Mouse (Mus musculus) embryonic facial prominence, embryonic 11.5 days (tissue): ENCODE data around the gene Usp37. TPM values are rescaled to one million over a fixed set of nuclear protein-coding genes. Genes with fewer than 3 reads are reported as not detected.
"Not testable (repeated sequence)": the region's sequence is repeated elsewhere in the genome, so short reads cannot be mapped to it uniquely, and the experiment has no call there.

Experiments used
- ATAC-seq: fragments of 200-750 bp; cut with Nextera tagmentation; replicated peaks from 2 replicates; pipeline ENCODE4 v1.8.0; 2017; ENCODE audit warnings: low read depth; ENCODE audit not compliant: insufficient number of reproducible peaks, low FRiP score, low TSS enrichment
- DNase-seq: peaks from one replicate; pipeline ENCODE4 v3.0.0-alpha.2; 2015; ENCODE audit warnings: low spot score
- H3K27ac ChIP-seq: fragments of 300-500 bp; sonication (generic); replicated peaks from 2 replicates; pipeline ENCODE4 v1.5.1; 2014; ENCODE audit warnings: mild to moderate bottlenecking, low read depth, low read length, control low read depth
- H3K27me3 ChIP-seq: fragments of 300-500 bp; sonication (generic); 2 replicates; pipeline ENCODE4 v1.6.1; 2014; ENCODE audit warnings: mild to moderate bottlenecking, low read length, moderate library complexity, mixed read lengths; ENCODE audit not compliant: control insufficient read depth, insufficient read depth
- H3K36me3 ChIP-seq: fragments of 300-500 bp; sonication (generic); replicated peaks from 2 replicates; pipeline ENCODE4 v1.6.1; 2014; ENCODE audit warnings: low read depth, mild to moderate bottlenecking, low read length, moderate library complexity, mixed read lengths; ENCODE audit not compliant: control insufficient read depth, insufficient read depth
- H3K4me1 ChIP-seq: fragments of 300-500 bp; sonication (generic); 2 replicates; pipeline ENCODE4 v1.6.1; 2014; ENCODE audit warnings: low read length, mixed read lengths; ENCODE audit not compliant: control insufficient read depth, insufficient read depth
- H3K4me2 ChIP-seq: fragments of 300-500 bp; sonication (generic); 2 replicates; pipeline ENCODE4 v1.6.1; 2014; ENCODE audit warnings: low read depth, mild to moderate bottlenecking, control low read depth, low read length, moderate library complexity
- H3K4me3 ChIP-seq: fragments of 300-500 bp; sonication (generic); 2 replicates; pipeline ENCODE4 v1.5.1; 2014; ENCODE audit warnings: low read depth, low read length, control low read depth
- H3K9ac ChIP-seq: fragments of 300-500 bp; sonication (generic); replicated peaks from 2 replicates; pipeline ENCODE4 v1.6.1; 2014; ENCODE audit warnings: mild to moderate bottlenecking, control low read depth, low read length
- H3K9me3 ChIP-seq: fragments of 300-500 bp; sonication (generic); replicated peaks from 2 replicates; pipeline ENCODE4 v1.6.1; 2016; ENCODE audit warnings: mild to moderate bottlenecking, low read length, inconsistent platforms, mixed read lengths; ENCODE audit not compliant: control insufficient read depth
- WGBS: fragments of 180-500 bp; shearing (Covaris S2); extraction: QIAGEN DNeasy Blood & Tissue Kit; methylation state at CpG from one replicate; pipeline ENCODE4 v1.1.7; 2014; 5-methylcytosine and 5-hydroxymethylcytosine counted together
- polyA plus RNA-seq: library from polyadenylated mRNA; unstranded; fragments of >200 nt; fragmentation: Nextera tagmentation; extraction: Ambion mirVana; gene quantifications from 2 replicates; pipeline ENCODE4 v1.2.1, GENCODE M21; 2014

Usp37 gene
- polyA plus RNA-seq, 1 experiment from 2014 or later: 46.5 TPM

- H3K9me3 ChIP-seq: no peaks in the 10 kb centered on the region
- H3K9ac ChIP-seq: no peak overlapping the region
- 86% methylated on average over 5 of the region's 5 CpGs for WGBS
- H3K4me3 ChIP-seq: no peak overlapping the region
- DNase-seq (no peak), ATAC-seq (no peak)
- H3K27me3 ChIP-seq: no peaks in the 10 kb centered on the region
- no peak overlapping the region for H3K4me2 ChIP-seq
- no peaks in the 10 kb centered on the region for H3K4me1 ChIP-seq
- no peaks in the 10 kb centered on the region for H3K36me3 ChIP-seq
- H3K27ac ChIP-seq: no peak overlapping the region
Measured at GRCm38 (mm10) chr1:74559061-74559460, 15.0 kb upstream of the Usp37 start.

- Histone ChIP-seq H3K9ac (no peak within 1 kb of the TSS), H3K4me2 (no peak within 1 kb of the TSS; the same call in 1 of the 2 replicates), H3K36me3 (no peaks in the 10 kb centered on the region), H3K27me3 (no peaks in the 10 kb centered on the region), H3K9me3 (no peaks in the 10 kb centered on the region), H3K4me3 (no peak within 1 kb of the TSS), H3K4me1 (0 out of 2 replicates have a peak, but pooled peaks cover 3% of the 10 kb centered on the region), H3K27ac (no peak within 1 kb of the TSS)
- 5% methylated on average over 6 of the region's 6 CpGs for WGBS
- DNase-seq (peak; percentile 41), ATAC-seq (no peak)
Measured at GRCm38 (mm10) chr1:74542451-74542961, 1.6 kb downstream of the Usp37 start, which contains the start of gene Plcd4. Gene Plcd4 (plus strand): TSS chr1:74542888.

DNA sequence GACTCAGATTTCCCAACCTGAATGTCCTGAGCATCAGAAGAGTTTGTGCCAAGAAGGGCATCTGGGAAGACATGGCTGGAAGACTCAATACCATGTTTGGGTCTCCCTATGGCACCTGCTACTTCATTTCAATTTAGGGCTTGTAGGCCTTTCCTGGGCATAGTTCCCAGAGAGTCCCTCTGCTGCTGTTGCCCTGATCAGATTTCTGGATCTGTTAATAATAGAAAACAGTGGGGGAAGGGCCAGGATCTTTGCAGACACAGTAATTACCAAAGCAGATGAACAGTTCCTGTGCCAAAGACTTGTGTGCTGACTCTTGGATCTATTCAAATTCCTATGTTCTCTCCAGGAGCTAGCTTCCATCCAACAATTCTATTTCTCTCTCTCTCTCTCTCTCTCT is 5.4 kb downstream of the Usp37 start:
- H3K4me3 ChIP-seq: no peak overlapping the region
- no peaks in the 10 kb centered on the region for H3K9me3 ChIP-seq
- H3K4me1 ChIP-seq: 0 out of 2 replicates have a peak, but pooled peaks cover 3% of the 10 kb centered on the region
- H3K4me2 ChIP-seq: no peak overlapping the region
- DNase-seq (no peak), ATAC-seq (no peak)
- H3K27me3 ChIP-seq: no peaks in the 10 kb centered on the region
- no peak overlapping the region for H3K9ac ChIP-seq
- no peak overlapping the region for H3K27ac ChIP-seq
- no peaks in the 10 kb centered on the region for H3K36me3 ChIP-seq

DNA sequence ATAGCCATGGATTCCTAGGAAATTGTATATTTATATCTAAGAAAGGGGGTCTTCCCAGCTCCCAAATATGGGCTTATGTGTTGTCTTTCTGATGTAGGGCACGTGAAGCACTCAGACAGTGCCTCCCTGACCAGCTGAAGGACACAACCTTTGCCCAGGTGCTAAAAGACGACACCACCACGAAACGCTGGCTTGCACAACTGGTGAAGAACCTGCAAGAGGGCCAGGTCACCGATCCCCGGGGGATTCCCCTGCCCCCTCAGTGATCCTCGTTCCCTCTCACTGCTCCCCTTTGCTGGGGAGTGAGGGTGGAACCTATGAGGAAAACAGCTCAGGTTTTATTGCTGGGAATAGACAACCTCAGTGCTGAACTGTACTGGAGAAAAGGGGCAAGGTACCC is 15.5 kb downstream of the Usp37 start:
- Histone ChIP-seq H3K9ac (no peak overlapping the region), H3K4me3 (no peak overlapping the region), H3K27ac (no peak overlapping the region), H3K9me3 (no peaks in the 10 kb centered on the region), H3K4me1 (no peaks in the 10 kb centered on the region), H3K27me3 (no peaks in the 10 kb centered on the region), H3K36me3 (peaks cover 14% of the 10 kb centered on the region), H3K4me2 (no peak overlapping the region)
- 89% methylated on average over 7 of the region's 7 CpGs for WGBS
- DNase-seq: no peak
- no peak for ATAC-seq

GRCm38 (mm10) chr1:74524746-74525145 is 19.3 kb downstream of the Usp37 start:
- H3K27ac ChIP-seq: no peak overlapping the region
- H3K36me3 ChIP-seq: peaks cover 12% of the 10 kb centered on the region

DNA sequence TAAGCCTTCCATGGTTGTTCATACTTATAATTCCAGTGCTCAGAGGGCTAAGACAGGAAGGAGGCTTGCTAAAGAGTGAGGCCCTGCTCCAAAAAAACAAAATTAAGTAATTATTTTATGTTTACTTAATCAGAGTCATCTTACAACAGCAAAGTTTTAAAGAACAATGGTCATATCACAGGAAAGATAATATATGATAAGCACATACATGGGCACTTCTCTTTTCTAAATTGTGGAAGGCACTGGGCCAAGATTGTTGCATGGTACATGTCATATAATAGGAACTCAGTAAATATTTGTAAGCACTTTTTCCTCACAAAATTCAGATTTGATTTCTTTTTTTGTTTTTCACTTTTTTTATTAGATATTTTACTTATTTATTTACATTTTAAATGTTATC is 24.2 kb downstream of the Usp37 start:
- no peak overlapping the region for H3K4me2 ChIP-seq
- H3K9me3 ChIP-seq: no peaks in the 10 kb centered on the region
- H3K4me3 ChIP-seq: no peak overlapping the region
- H3K27ac ChIP-seq: no peak overlapping the region
- ATAC-seq (no peak), DNase-seq (no peak)
- H3K4me1 ChIP-seq: no peaks in the 10 kb centered on the region
- no peaks in the 10 kb centered on the region for H3K27me3 ChIP-seq
- peaks cover 9% of the 10 kb centered on the region; the same call in 1 of the 2 replicates for H3K36me3 ChIP-seq
- H3K9ac ChIP-seq: no peak overlapping the region

More at GRCm38 (mm10) chr1:74524746-74525145, 19.3 kb downstream of the Usp37 start:
- Histone ChIP-seq H3K27me3 (no peaks in the 10 kb centered on the region), H3K4me3 (no peak overlapping the region), H3K4me2 (no peak overlapping the region), H3K9ac (no peak overlapping the region), H3K9me3 (no peaks in the 10 kb centered on the region), H3K4me1 (no peaks in the 10 kb centered on the region)
- WGBS: 92% methylated on average over 4 of the region's 4 CpGs
- DNase-seq (no peak), ATAC-seq (no peak)

- DNase-seq, H3K4me2 ChIP-seq, H3K9me3 ChIP-seq, H3K27ac ChIP-seq, H3K9ac ChIP-seq, ATAC-seq, H3K36me3 ChIP-seq, H3K4me3 ChIP-seq, H3K4me1 ChIP-seq, H3K27me3 ChIP-seq: not testable (repeated sequence)
- WGBS: 98% methylated on average over 1 of the region's 1 CpGs
Measured at GRCm38 (mm10) chr1:74512999-74513398, 31.1 kb downstream of the Usp37 start.

DNA sequence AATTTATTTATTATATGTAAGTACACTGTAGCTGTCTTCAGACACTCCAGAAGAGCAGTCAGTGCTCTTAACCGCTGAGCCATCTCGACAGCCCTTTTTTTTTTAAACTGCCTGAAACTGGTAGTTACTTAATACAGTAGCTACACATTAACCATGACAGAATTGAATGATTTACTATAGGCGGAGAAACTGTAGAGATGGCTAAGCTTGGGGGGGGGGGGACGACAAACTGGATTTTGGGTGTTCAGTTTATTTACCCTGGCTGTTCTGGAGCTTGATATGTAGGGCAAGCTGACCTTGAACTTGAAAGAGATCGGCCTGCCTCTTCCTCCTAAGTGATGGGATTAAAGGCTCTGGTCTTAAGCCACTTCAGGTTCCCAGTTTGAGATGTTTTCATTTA is 32.8 kb downstream of the Usp37 start:
- Histone ChIP-seq H3K9ac (no peak overlapping the region), H3K27me3 (no peaks in the 10 kb centered on the region), H3K4me3 (no peak overlapping the region), H3K4me1 (no peaks in the 10 kb centered on the region), H3K27ac (no peak overlapping the region), H3K36me3 (no peaks in the 10 kb centered on the region), H3K4me2 (no peak overlapping the region), H3K9me3 (no peaks in the 10 kb centered on the region)
- 95% methylated on average over 5 of the region's 5 CpGs for WGBS
- DNase-seq (no peak), ATAC-seq (no peak)
